Mouse (Mus musculus) midbrain, embryonic 11.5 days (tissue): ENCODE results near the gene Sms. TPM values are rescaled to one million over a fixed set of nuclear protein-coding genes. Genes with fewer than 3 reads are reported as not detected.

ENCODE experiments used
- ATAC-seq: fragments of 200-750 bp; cut with Nextera tagmentation; 2 replicates; pipeline ENCODE4 v1.8.0; 2017; ENCODE audit warnings: moderate TSS enrichment, moderate library complexity; ENCODE audit not compliant: low FRiP score
- DNase-seq: peaks from one replicate; pipeline ENCODE4 v3.0.0; 2015; ENCODE audit warnings: low spot score; ENCODE audit errors: missing footprints
- H3K27ac ChIP-seq: fragments of 300-500 bp; sonication (generic); 2 replicates; pipeline ENCODE4 v1.5.1; 2014; ENCODE audit warnings: low read depth, low read length
- H3K27me3 ChIP-seq: fragments of 300-500 bp; sonication (generic); 2 replicates; pipeline ENCODE4 v1.6.1; 2014; ENCODE audit warnings: mild to moderate bottlenecking, low read length, moderate library complexity, mixed read lengths; ENCODE audit not compliant: control insufficient read depth, insufficient read depth
- H3K36me3 ChIP-seq: fragments of 300-500 bp; sonication (generic); 2 replicates; pipeline ENCODE4 v1.6.1; 2014; ENCODE audit warnings: mild to moderate bottlenecking, low read length, moderate library complexity, mixed read lengths; ENCODE audit not compliant: control insufficient read depth, insufficient read depth
- H3K4me1 ChIP-seq: fragments of 300-500 bp; sonication (generic); 2 replicates; pipeline ENCODE4 v1.6.1; 2014; ENCODE audit warnings: low read length; ENCODE audit not compliant: control insufficient read depth, insufficient read depth
- H3K4me2 ChIP-seq: fragments of 300-500 bp; sonication (generic); 2 replicates; pipeline ENCODE4 v1.6.1; 2014; ENCODE audit warnings: mild to moderate bottlenecking, moderate library complexity
- H3K4me3 ChIP-seq: fragments of 300-500 bp; sonication (generic); 2 replicates; pipeline ENCODE4 v1.5.1; 2014; ENCODE audit warnings: low read depth, low read length
- H3K9ac ChIP-seq: fragments of 300-500 bp; sonication (generic); 2 replicates; pipeline ENCODE4 v1.6.1; 2014; ENCODE audit warnings: low read length
- H3K9me3 ChIP-seq: fragments of 300-500 bp; sonication (generic); 2 replicates; pipeline ENCODE4 v1.6.1; 2016; ENCODE audit warnings: low read length; ENCODE audit not compliant: control insufficient read depth
- WGBS: fragments of 180-500 bp; shearing (Covaris S2); extraction: QIAGEN DNeasy Blood & Tissue Kit; methylation state at CpG from one replicate; pipeline ENCODE4 v1.1.7; 2014; 5-methylcytosine and 5-hydroxymethylcytosine counted together
- polyA plus RNA-seq: library from polyadenylated mRNA; unstranded; fragments of >200 nt; fragmentation: Nextera tagmentation; extraction: Ambion mirVana; gene quantifications from 2 replicates; pipeline ENCODE4 v1.2.1, GENCODE M21; 2014

Sms gene
- polyA plus RNA-seq, 1 experiment from 2014 or later, result 112 TPM

DNA sequence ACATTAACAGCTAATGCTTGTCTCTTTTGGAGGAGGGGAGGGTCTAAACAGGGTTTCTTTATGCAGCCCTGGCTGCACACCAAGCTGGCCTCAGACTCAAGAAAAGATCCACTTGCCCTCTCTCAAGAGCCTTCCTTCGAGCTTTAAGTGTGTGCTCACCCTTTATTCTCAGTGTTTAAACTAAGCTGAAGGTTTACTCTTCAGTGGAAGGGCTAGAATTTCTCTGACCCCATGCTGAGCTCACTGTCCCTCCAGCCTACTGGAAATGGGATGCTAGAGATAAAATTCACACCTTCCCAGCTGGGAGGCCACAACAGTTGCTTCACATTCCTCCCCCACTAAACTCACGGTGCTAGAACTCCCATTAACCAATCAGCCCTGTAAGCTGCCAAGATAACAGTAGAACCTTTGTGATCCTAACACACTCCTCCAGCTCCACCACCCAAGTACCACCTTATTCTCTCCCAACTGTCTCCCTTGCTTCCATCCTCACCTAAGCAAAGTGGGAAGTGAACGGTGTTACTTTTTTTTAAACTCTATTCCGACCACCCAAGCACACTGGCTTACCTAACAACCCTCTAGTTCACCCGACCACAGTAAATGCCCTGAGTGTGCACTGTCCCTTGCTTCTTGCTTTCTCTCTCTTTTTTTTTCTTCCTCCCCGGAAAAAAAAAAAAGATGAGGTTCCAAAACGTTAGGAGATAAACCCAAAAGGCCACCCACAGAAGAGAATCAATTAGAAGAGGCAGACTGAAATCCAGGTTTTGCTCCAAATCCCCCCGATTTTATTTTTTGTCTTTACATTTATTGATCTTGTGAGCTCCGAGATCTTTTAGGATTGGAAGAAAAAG, 2.0 kb downstream of the Sms start:
- ATAC-seq (no peak), DNase-seq (peak; percentile 85)
- Histone ChIP-seq H3K27ac (no peak overlapping the region), H3K9me3 (no peaks in the 10 kb centered on the region), H3K9ac (peak overlapping the region; percentile 87), H3K4me3 (peak overlapping the region; percentile 61), H3K27me3 (no peaks in the 10 kb centered on the region), H3K4me1 (peaks cover 6% of the 10 kb centered on the region; the same call in 1 of the 2 replicates), H3K36me3 (no peaks in the 10 kb centered on the region), H3K4me2 (peak overlapping the region; percentile 44)
- 18% methylated on average over 9 of the region's 9 CpGs for WGBS

DNA sequence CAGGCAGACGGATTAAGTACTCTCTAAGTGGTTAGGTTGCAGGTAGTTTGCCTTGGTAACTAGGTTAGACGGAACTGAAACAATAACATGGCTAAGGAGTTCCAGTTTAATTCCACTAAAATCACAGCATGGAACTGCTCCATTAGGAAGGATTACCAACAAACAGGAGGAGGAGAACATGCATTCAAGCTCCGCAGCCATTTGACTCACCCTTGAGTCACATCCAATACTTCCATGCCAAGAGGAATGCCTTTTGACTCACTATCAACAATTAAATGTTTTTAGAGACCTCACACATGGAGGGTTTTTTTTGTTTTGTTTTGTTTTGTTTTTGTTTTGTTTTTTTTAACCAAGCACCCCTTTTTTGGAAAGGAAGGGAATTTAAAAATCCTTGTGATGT, 3.3 kb downstream of the Sms start:
- H3K9me3 ChIP-seq, result no peaks in the 10 kb centered on the region
- ATAC-seq (no peak), DNase-seq (no peak)
- H3K27ac ChIP-seq, result no peak overlapping the region
- H3K4me3 ChIP-seq, result no peak overlapping the region
- H3K4me2 ChIP-seq, result no peak overlapping the region
- no peaks in the 10 kb centered on the region for H3K36me3 ChIP-seq
- no peaks in the 10 kb centered on the region for H3K27me3 ChIP-seq
- 62% methylated on average over 3 of the region's 3 CpGs for WGBS
- peaks cover 6% of the 10 kb centered on the region; the same call in 1 of the 2 replicates for H3K4me1 ChIP-seq
- H3K9ac ChIP-seq, result no peak overlapping the region

- H3K27ac ChIP-seq, result no peak overlapping the region
- H3K4me2 ChIP-seq, result no peak overlapping the region
- H3K36me3 ChIP-seq, result no peaks in the 10 kb centered on the region
- WGBS, result 69% methylated on average over 2 of the region's 2 CpGs
- H3K4me3 ChIP-seq, result no peak overlapping the region
- no peak overlapping the region for H3K9ac ChIP-seq
- H3K9me3 ChIP-seq, result no peaks in the 10 kb centered on the region
- peaks cover 6% of the 10 kb centered on the region; the same call in 1 of the 2 replicates for H3K4me1 ChIP-seq
- H3K27me3 ChIP-seq, result no peaks in the 10 kb centered on the region
- ATAC-seq (no peak), DNase-seq (no peak)
Observed at GRCm38 (mm10) chrX:157486765-157487164, 5.3 kb downstream of the Sms start.

- H3K27me3 ChIP-seq, result no peaks in the 10 kb centered on the region
- no peak overlapping the region for H3K4me2 ChIP-seq
- 80% methylated on average over 2 of the region's 2 CpGs for WGBS
Observed at GRCm38 (mm10) chrX:157482842-157483241, 9.2 kb downstream of the Sms start.

GRCm38 (mm10) chrX:157481860-157482259, 10.2 kb downstream of the Sms start:
- H3K4me1 ChIP-seq, result no peaks in the 10 kb centered on the region
- no peak overlapping the region for H3K27ac ChIP-seq
- H3K4me3 ChIP-seq, result no peak overlapping the region
- 72% methylated on average over 2 of the region's 2 CpGs for WGBS
- no peak for DNase-seq
- no peaks in the 10 kb centered on the region for H3K36me3 ChIP-seq
- H3K9ac ChIP-seq, result no peak overlapping the region
- no peak overlapping the region for H3K4me2 ChIP-seq
- no peaks in the 10 kb centered on the region for H3K9me3 ChIP-seq
- H3K27me3 ChIP-seq, result no peaks in the 10 kb centered on the region
- no peak for ATAC-seq

More at GRCm38 (mm10) chrX:157482842-157483241, 9.2 kb downstream of the Sms start:
- Histone ChIP-seq H3K36me3 (no peaks in the 10 kb centered on the region), H3K4me1 (no peaks in the 10 kb centered on the region), H3K9ac (no peak overlapping the region), H3K9me3 (no peaks in the 10 kb centered on the region), H3K27ac (no peak overlapping the region), H3K4me3 (no peak overlapping the region)
- ATAC-seq, result no peak
- DNase-seq, result no peak

DNA sequence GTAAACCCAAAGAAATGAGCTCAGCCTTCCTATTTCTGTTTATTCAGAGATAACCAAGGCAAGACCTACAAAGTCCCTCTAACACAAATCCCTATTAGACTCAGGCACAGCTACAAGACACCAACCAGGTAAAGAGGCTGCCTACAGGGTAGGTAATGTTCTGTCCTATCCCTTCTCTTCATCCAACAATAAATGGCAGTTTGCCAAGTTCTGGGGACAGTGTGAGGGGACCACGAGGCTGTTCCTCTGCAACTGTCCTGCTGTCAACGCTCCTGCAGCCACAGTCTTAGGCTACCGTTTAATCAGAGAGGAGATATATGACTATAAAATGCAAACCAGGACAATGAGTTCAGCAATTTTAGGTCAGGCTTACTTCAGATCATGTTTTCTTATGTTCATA, 14.8 kb downstream of the Sms start:
- Histone ChIP-seq H3K9ac (no peak overlapping the region), H3K4me1 (no peaks in the 10 kb centered on the region), H3K4me3 (no peak overlapping the region), H3K4me2 (no peak overlapping the region), H3K27me3 (no peaks in the 10 kb centered on the region), H3K9me3 (no peaks in the 10 kb centered on the region), H3K27ac (no peak overlapping the region), H3K36me3 (no peaks in the 10 kb centered on the region)
- ATAC-seq (no peak), DNase-seq (no peak)
- WGBS, result 90% methylated on average over 3 of the region's 3 CpGs

DNA sequence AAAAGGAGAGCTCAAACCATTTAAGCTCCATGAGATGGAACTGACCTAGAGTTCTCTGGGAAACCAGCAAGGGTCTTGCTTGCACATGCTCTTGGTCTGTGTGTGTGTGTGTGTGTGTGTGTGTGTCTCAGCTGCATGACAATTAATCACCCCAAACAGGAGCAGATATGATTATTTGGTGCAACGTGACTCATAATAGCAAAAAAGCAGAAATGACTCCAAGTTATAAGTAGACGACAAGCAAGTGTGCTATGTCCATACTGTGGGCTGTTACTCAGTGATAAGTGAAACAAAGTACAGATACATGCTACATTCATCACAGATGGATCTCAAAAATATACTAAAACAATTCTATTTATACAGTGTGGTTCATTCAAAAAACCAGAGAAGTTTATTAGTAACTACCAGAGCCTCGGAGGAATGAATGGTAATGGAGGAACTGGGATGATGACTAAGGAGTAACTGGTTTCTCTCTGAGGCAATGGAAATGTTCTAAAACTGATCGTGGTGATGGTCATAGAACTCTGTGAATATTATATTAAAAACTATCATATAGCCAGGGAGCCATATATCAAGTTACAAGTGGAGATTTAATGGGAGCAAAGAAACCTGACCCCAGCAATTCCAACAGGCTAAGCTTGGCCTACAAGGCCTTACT, 15.8 kb downstream of the Sms start:
- Histone ChIP-seq H3K9me3 (no peaks in the 10 kb centered on the region), H3K9ac (no peak overlapping the region), H3K36me3 (no peaks in the 10 kb centered on the region), H3K4me1 (no peaks in the 10 kb centered on the region), H3K27me3 (no peaks in the 10 kb centered on the region), H3K4me3 (no peak overlapping the region), H3K4me2 (no peak overlapping the region), H3K27ac (no peak overlapping the region)
- 90% methylated on average over 4 of the region's 4 CpGs for WGBS
- DNase-seq (no peak), ATAC-seq (no peak)

- Histone ChIP-seq H3K4me1 (no peaks in the 10 kb centered on the region), H3K36me3 (no peaks in the 10 kb centered on the region), H3K9ac (no peak overlapping the region), H3K27ac (no peak overlapping the region), H3K27me3 (no peaks in the 10 kb centered on the region), H3K4me3 (no peak overlapping the region), H3K9me3 (no peaks in the 10 kb centered on the region), H3K4me2 (no peak overlapping the region)
- 86% methylated on average over 8 of the region's 8 CpGs for WGBS
- DNase-seq (no peak), ATAC-seq (no peak)
Observed at GRCm38 (mm10) chrX:157471711-157472660, 20.1 kb downstream of the Sms start.
